Mouse (Mus musculus) cerebellum, adult 18-20 months (tissue): ENCODE data around the gene Cd79a.

Source experiments
- DNase-seq, 2 experiments: peaks; one replicate each; pipeline ENCODE4 v3.0.0; 2021

Cd79a gene

GRCm38 (mm10) chr7:24897224-24897623 lies at the start of gene Cd79a:
Gene Cd79a, plus strand, starts transcription at chr7:24897381.
- DNase-seq, result no peak

DNA sequence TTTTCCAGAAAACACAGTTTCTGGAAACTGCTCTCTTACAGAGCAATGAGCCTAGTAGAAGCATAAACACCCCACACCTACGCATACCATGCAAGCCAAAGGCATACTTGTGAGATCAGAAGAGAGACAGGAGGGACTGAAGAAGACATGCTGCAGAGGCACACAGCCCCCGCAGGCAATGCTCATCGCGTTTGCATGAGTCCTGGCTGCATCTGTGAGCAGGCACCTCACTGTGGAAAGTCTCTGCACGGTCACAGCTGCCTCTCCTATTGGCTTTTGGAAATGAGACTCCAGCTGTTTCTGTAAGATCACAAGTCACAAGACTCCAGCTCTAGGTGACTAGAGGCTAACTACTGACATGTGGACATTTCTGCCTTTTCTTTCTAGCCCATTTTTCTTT lies 47.0 kb upstream of the Cd79a start:
- no peak for DNase-seq

- DNase-seq, result no peak
These were observed 46.3 kb upstream of the Cd79a start for GRCm38 (mm10) chr7:24850899-24851303.

- no peak for DNase-seq
These were observed 45.4 kb upstream of the Cd79a start for GRCm38 (mm10) chr7:24851596-24852325.

DNA sequence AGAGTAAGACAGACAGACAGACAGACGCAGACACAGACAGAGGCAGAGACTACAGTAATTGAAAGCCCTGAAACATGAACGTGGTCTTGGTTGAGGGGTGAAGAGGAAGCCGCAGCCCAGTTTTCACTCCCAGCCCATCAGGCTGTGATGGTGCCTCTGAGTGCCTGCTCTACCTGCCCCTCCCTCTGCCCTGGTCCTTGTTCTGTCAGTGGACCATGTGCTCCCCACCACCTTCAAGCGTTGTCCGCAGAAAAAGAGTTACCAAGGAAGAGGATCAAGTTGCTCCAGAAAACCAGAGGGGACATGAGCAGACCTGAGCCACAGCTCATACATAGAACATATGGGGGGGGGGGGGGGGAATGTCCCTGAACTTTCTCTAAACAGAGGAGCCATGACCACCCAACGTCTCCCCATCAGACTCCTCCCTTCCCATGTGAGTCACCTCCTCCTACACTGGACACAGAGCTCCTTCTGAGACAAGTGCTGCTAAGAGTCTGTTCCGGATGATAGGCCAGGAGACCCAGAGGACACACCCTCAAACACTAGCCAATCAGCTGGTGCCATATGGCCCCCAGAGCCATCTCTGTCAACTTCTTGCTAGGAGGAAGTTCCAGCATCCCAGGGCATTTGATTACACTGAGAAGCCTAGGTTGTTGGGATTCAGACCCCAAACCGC lies 44.5 kb upstream of the Cd79a start:
- no peak for DNase-seq

GRCm38 (mm10) chr7:24853233-24853563 lies 44.0 kb upstream of the Cd79a start:
- DNase-seq, result no peak

DNA sequence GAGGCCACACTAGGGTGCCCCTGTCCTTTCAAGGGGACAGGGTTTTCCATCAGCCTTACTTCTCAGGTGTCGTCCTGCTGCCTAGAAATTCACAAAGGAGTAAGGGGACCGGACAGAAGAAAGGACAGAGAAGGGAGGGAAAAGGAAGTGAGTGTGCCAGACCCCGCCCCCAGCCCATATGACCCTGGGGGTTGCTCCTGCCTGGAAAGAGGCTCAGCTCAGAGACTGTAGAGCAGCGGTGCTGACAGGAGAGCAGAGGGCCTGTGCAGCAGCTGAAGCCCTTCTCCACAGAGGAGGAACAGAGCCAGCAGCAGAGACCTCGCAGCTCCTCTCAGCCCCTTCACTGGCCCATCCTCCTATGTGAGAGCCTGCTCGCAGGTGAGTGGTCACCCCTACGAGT lies 43.5 kb upstream of the Cd79a start:
- DNase-seq, result no peak

- DNase-seq, result no peak
These were observed 40.6 kb upstream of the Cd79a start for GRCm38 (mm10) chr7:24856460-24857120.

DNA sequence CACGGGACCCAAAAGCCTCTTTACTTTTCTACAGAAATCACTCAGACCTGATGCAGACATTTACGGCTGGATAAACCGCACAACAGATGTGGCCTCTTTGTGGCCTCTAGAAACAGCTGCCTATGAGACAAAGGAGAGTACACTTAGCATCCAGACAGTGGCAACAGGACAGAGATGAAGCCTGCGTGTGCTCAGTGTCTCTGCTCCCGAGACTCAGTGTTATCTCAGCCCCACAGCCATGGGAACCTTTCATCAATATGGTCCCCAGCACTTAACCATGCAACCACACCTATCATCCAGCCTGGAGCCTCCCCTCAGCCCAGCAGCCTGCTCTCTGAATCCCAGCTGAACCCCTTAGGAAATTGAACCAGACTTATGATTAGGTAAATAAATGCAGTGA lies 37.9 kb upstream of the Cd79a start:
- DNase-seq, result no peak

GRCm38 (mm10) chr7:24861913-24862312 lies 35.3 kb upstream of the Cd79a start, which contains the start of gene Gm9844:
Gene Gm9844, plus strand, starts transcription at chr7:24862213.
- no peak for DNase-seq

DNA sequence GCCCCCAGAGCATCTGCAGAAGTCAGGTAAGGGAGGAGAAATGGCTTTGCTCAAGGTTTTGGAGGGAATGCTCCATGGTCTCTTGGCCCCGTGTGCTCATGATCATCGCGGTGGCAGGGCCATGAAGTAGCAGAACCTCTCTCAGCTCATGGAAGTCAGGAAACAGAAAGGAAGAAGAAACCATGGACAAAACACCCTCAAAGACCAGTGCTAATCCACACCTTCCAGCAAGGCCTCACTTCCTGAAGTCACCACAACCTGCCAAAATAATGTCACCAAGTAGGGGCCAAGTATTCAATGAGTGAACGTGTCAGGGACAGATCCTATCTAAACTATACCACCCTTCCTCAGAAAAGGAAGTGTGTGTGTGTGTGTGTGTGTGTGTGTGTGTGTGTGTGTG lies 34.3 kb upstream of the Cd79a start:
- no peak for DNase-seq

DNA sequence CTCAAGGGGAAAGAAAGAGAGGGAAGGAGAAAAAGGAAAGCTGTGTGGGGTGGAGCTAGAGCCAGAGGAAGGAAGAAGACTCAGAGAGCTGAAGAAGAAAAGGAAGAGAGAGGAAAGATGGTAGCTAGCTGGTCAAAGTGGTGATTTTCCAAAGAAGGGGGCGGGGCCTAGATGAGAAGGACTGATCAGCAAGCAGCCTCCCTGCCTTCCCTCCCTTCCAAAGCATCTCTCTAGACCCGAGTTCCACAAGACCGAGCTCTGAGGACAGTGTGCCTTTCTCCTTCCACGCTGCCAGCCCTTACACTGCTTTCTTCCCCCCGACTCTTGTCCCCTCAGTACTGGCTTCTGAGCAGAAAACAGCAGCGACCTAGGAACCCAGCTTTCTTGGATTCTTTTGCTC lies 33.0 kb upstream of the Cd79a start:
- DNase-seq, result no peak

- DNase-seq, result no peak
These were observed 28.1 kb upstream of the Cd79a start for GRCm38 (mm10) chr7:24869080-24869479.

DNA sequence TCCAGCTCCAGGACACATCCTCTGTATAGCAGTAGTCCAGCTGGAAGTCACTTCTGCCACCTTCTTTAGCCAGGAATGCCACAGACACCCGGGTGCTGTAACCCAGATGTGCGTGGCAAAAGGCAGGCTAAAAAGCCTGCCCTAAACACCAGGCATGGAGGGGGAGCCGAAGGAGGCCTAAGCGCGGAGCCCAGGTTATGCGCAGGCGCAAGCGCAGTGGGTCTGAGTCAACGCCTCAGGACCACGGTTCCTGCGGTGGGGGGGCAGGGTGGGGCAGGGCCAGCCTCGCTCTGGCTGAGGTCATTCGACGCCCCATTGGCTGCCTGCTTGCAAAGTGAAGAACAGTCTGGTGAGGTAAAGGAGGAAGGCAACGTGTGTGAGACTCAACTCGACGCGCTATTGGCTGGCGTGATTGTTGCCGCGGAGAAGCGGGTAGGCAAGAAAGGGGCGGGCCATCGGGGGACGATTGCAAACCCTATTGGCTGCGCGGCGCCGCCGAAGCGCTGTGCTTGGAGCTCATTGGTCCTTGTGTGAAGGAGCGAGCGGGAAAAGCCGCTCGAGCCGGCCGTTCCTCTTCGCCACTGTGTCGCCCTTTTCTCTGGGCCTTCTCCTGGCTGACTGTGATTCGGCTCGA lies 27.5 kb upstream of the Cd79a start, which contains the start of the genes Lypd4 and Dmrtc2:
TSS of gene Lypd4 (minus strand) at position 410 of the 634 bp plus-strand sequence.
TSS of gene Dmrtc2 (plus strand) at position 526 of the 634 bp plus-strand sequence.
- no peak for DNase-seq

- DNase-seq, result no peak
These were observed 19.6 kb upstream of the Cd79a start for GRCm38 (mm10) chr7:24877588-24877987.

DNA sequence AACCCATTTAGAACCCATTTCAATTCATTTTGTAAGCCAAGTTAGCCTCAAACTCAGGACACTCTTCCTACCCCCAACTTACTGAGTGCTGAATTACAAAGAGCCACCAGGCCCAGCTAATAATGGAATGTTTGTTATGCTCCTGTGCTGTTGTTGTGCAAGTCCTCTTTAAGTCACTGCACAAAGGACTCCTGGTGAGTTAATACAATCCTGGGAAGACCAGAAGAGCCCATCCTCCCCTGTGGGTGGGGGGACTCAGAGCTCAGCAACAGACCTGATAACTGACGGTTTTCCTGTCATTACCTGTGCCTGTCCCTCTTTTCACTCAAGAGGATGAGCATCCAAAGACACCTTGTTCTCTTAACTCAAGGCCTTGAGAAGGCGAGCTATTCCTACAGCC lies 17.6 kb upstream of the Cd79a start:
- DNase-seq, result no peak

DNA sequence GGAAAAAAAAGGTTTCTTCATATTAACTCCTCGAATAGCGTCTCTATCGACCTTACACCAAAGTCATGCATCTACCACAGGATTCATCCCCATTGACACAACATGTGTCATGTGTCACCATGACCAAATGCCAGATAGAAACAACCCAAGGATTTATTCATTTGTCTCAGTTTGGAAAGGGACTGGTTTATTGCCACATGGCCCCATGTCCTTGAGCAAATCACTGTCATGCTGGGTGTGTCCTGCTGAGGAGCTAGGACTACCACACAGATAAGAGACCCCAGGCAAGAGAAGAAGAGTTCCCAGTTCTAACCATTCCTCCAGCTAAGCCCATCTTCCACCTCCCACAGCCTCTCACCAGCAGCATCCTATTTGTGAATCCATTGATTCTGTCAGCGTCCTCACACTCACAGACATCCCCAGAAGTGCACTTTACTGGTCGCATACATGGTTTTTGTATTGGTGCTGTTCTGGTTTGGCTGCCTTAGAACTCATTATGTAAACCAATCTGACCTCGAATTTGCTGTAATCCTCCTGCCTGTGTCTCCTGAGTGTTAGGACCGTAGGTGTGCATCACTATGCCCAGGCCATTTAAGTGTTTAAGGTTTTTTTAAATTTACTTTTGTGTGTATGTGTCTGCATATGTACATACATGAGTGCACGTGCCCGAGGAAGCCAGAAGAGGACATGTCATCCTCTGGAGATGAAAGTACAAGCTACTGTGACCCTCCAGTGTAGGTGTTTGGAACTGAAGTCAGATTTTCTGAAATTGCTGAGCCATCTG lies 14.6 kb upstream of the Cd79a start:
- DNase-seq, result no peak

- peak; percentile 97 to 100 for DNase-seq
These were observed 13.1 kb upstream of the Cd79a start, which contains the start of gene Rps19 for GRCm38 (mm10) chr7:24883896-24884692. Gene Rps19, plus strand, starts transcription at chr7:24884371.

DNA sequence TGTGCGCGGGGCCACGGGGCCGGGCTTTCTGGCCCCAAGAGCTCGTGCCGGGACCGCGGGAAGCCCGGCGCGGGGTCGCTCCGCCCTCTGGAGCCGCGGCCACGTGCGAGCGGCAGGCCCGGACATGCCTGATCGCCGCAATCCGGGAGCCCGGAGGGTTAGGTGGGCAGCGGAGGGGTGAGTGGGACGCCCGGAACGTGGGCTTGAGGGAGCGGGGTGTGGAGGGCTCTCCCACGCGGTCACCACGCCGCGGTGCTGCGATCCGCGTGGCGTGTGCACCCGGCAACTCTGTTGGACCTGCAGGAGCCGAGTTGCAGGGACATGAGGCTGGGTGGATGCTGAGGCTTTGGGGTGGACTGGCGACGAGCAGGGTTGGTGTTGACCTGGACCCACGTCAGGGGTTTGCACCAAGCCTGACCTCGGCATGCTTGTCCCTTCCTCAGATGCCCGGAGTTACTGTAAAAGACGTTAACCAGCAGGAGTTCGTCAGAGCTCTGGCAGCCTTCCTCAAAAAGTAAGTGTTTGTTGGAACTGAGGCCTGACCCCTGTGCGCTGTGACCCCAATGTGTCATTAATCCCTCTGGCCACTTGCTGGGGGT lies 12.4 kb upstream of the Cd79a start:
- peak in 1 of 2 experiments; percentile 34 for DNase-seq

GRCm38 (mm10) chr7:24885468-24886307 lies 11.5 kb upstream of the Cd79a start:
- no peak for DNase-seq
